Mouse (Mus musculus): ENCODE results near the gene 4930430A15Rik. TPM values are rescaled to one million over a fixed set of nuclear protein-coding genes. Genes with fewer than 3 reads are reported as not detected.

4930430A15Rik gene
- total and polyA plus RNA-seq, 3 experiments = not detected

GRCm38 (mm10) chr2:111182068-111182467, 47.3 kb downstream of the 4930430A15Rik start:
- in situ Hi-C loops (cut with MboI; ENCODE audit: low pct_ligation_motif_present, low pct_unique_long_range_greater_than_20kb, low sequenced_read_pairs) (no loop called here), dilution Hi-C loops (cut with MboI; ENCODE audit: extremely low pct_ligation_motif_present, extremely low pct_unique_long_range_greater_than_20kb, low sequenced_read_pairs) (no loop called here)
- no peaks in the 10 kb centered on the region for H3K27me3 ChIP-seq (replicated peaks)

GRCm38 (mm10) chr2:111152836-111153235, 76.6 kb downstream of the 4930430A15Rik start, which contains the start of gene Gm15130:
TSS of gene Gm15130 (minus strand) at chr2:111152936.
- dilution Hi-C loops (cut with MboI; ENCODE audit: extremely low pct_ligation_motif_present, extremely low pct_unique_long_range_greater_than_20kb, low sequenced_read_pairs) (no loop called here), in situ Hi-C loops (cut with MboI; ENCODE audit: low pct_ligation_motif_present, low pct_unique_long_range_greater_than_20kb, low sequenced_read_pairs) (no loop called here)
- no peaks in the 10 kb centered on the region for H3K4me1 ChIP-seq (ENCODE audit: control insufficient read depth in 1 of 2, insufficient read depth in 2 of 2)
- no peak within 1 kb of the TSS for H3K27ac ChIP-seq (ENCODE audit: insufficient read depth, low read depth)
- H3K4me3 ChIP-seq (replicated peaks in 1 of 3; ENCODE audit: low read depth in 2 of 3, low read length in 2 of 3, poor library complexity in 1 of 3) = no peak within 1 kb of the TSS
- TF ChIP-seq USF2 (conservative IDR thresholded peaks at IDR 0.05; ENCODE audit: low read depth, low read length) = no peak
- no peak for TF ChIP-seq SIN3A (IDR thresholded peaks at IDR 0.05; ENCODE audit: low read length)
- no peak for TF ChIP-seq SMC3 (IDR thresholded peaks at IDR 0.05; ENCODE audit: low read depth, low read length)
- TF ChIP-seq RCOR1 (conservative IDR thresholded peaks at IDR 0.05; ENCODE audit: low read depth, low read length) = no peak
- no peak for TF ChIP-seq TBP (conservative IDR thresholded peaks at IDR 0.05; ENCODE audit: low read depth, low read length)
- no peak for TF ChIP-seq GABPA (IDR thresholded peaks at IDR 0.05; ENCODE audit: insufficient replicate concordance, low read depth, low read length)
- no peak within 1 kb of the TSS for H3K4me2 ChIP-seq (ENCODE audit: insufficient read depth, low read depth, poor library complexity, severe bottlenecking)
- H3K9ac ChIP-seq (ENCODE audit: insufficient read depth, low read depth) = no peak within 1 kb of the TSS
- no peaks in the 10 kb centered on the region for H3K27me3 ChIP-seq (replicated peaks)
- no peaks in the 10 kb centered on the region for H3K36me3 ChIP-seq (replicated peaks in 1 of 2; ENCODE audit: control insufficient read depth in 1 of 2, insufficient read depth in 1 of 2, low read length in 1 of 2)
- H3K79me2 ChIP-seq (replicated peaks; ENCODE audit: control insufficient read depth, extremely low read depth, insufficient read depth, poor library complexity, severe bottlenecking) = no peaks in the 10 kb centered on the region
- no peak for DNase-seq (ENCODE audit: extremely low read depth)
- H3K9me3 ChIP-seq (replicated peaks; ENCODE audit: low read length) = peaks cover 11% of the 10 kb centered on the region

More at GRCm38 (mm10) chr2:111182068-111182467, 47.3 kb downstream of the 4930430A15Rik start:
- Histone ChIP-seq H3K27ac (ENCODE audit: insufficient read depth, low read depth) (no peak overlapping the region), H3K4me3 (replicated peaks in 1 of 3; ENCODE audit: low read depth in 2 of 3, low read length in 2 of 3, poor library complexity in 1 of 3) (no peak overlapping the region), H3K9me3 (replicated peaks; ENCODE audit: low read length) (peaks cover 7% of the 10 kb centered on the region), H3K36me3 (replicated peaks in 1 of 2; ENCODE audit: control insufficient read depth in 1 of 2, insufficient read depth in 1 of 2, low read length in 1 of 2) (no peaks in the 10 kb centered on the region), H3K9ac (ENCODE audit: insufficient read depth, low read depth) (no peak overlapping the region), H3K4me2 (ENCODE audit: insufficient read depth, low read depth, poor library complexity, severe bottlenecking) (no peak overlapping the region), H3K79me2 (replicated peaks; ENCODE audit: control insufficient read depth, extremely low read depth, insufficient read depth, poor library complexity, severe bottlenecking) (no peaks in the 10 kb centered on the region), H3K4me1 (ENCODE audit: control insufficient read depth in 1 of 2, insufficient read depth in 2 of 2) (no peaks in the 10 kb centered on the region)
- no peak for TF ChIP-seq ZNF384 (IDR thresholded peaks at IDR 0.05; ENCODE audit: low read depth, low read length)
- no peak for TF ChIP-seq USF2 (conservative IDR thresholded peaks at IDR 0.05; ENCODE audit: low read depth, low read length)
- TF ChIP-seq ZKSCAN1 (IDR thresholded peaks at IDR 0.05; ENCODE audit: borderline replicate concordance, low read depth, low read length) = no peak
- TF ChIP-seq JUN (IDR thresholded peaks at IDR 0.05; ENCODE audit: insufficient read depth, low read depth, low read length) = no peak
- TF ChIP-seq MAFK (IDR thresholded peaks at IDR 0.05; ENCODE audit: insufficient replicate concordance, low read length) = no peak
- no peak for TF ChIP-seq IRF4 (IDR thresholded peaks at IDR 0.05; ENCODE audit: low read depth, low read length)
- no peak for TF ChIP-seq ELF1 (IDR thresholded peaks at IDR 0.05; ENCODE audit: low read depth, low read length)
- TF ChIP-seq BHLHE40 (IDR thresholded peaks at IDR 0.05; ENCODE audit: low read depth, low read length) = no peak
- TF ChIP-seq MAZ (IDR thresholded peaks at IDR 0.05; ENCODE audit: low read depth, low read length) = no peak
- no peak for TF ChIP-seq SIN3A (IDR thresholded peaks at IDR 0.05; ENCODE audit: low read length)
- TF ChIP-seq JUND (conservative IDR thresholded peaks at IDR 0.05; ENCODE audit: low read depth, low read length) = no peak
- no peak for DNase-seq (ENCODE audit: extremely low read depth)

All from CH12.LX (cell line).